38 mouse cellular contexts compared by ENCODE assay signal in genomic region chr10:33857421-33857820, GRCm38 (mm10). TPM values are rescaled to one million over a fixed set of nuclear protein-coding genes. Genes with fewer than 3 reads are reported as not detected.
"Had no signal": no experiment of that assay in that cellular context is flagged by ENCODE, and none has a peak within 500 bp of the region (broad histone marks: within the 10 kb centered on the region; RNA-seq: fewer than 3 reads in every experiment).

TSS of gene Sult3a1 (plus strand) at chr10:33857721.

- H3K27me3 ChIP-seq: embryonic facial prominence, embryonic 12.5 days; embryonic facial prominence, embryonic 13.5 days; embryonic facial prominence, embryonic 15.5 days; forebrain, embryonic 12.5 days; forebrain, embryonic 13.5 days; forebrain, embryonic 15.5 days had no signal

- ATAC-seq: forebrain, embryonic 13.5 days; forebrain, embryonic 14.5 days; forebrain, embryonic 15.5 days; forebrain, embryonic 16.5 days; forebrain, postnatal 0 days had no signal

- H3K4me2 ChIP-seq: embryonic facial prominence, embryonic 12.5 days; embryonic facial prominence, embryonic 13.5 days; embryonic facial prominence, embryonic 15.5 days; forebrain, embryonic 12.5 days; forebrain, embryonic 13.5 days; forebrain, embryonic 15.5 days had no signal

- H3K9me3 ChIP-seq: embryonic facial prominence, embryonic 10.5 days; embryonic facial prominence, embryonic 12.5 days; embryonic facial prominence, embryonic 13.5 days; embryonic facial prominence, embryonic 15.5 days; forebrain, embryonic 10.5 days; forebrain, embryonic 12.5 days; forebrain, embryonic 13.5 days; forebrain, embryonic 15.5 days had no signal

- DNase-seq: cerebellum, adult 8-10 months; cerebellum, adult 9-10 months; cerebellum, adult 9-11 months; cerebellum, postnatal 10 days; cerebellum, postnatal 14 days; cerebellum, postnatal 25 days; cerebellum, postnatal 36 days; embryo, embryonic 11 days; forebrain, postnatal 0 days; gastrocnemius, adult 2 months; gastrocnemius, postnatal 10 days; gastrocnemius, postnatal 14 days; gastrocnemius, postnatal 25 days; gastrocnemius, postnatal 36 days; heart, adult 11 months; heart, adult 18-20 months; heart, adult 2 months had no signal

- H3K4me1 ChIP-seq: embryonic facial prominence, embryonic 10.5 days; embryonic facial prominence, embryonic 12.5 days; embryonic facial prominence, embryonic 13.5 days; embryonic facial prominence, embryonic 15.5 days; forebrain, embryonic 10.5 days; forebrain, embryonic 12.5 days; forebrain, embryonic 13.5 days; forebrain, embryonic 15.5 days had no signal

- H3K9ac ChIP-seq: embryonic facial prominence, embryonic 12.5 days; embryonic facial prominence, embryonic 13.5 days; embryonic facial prominence, embryonic 15.5 days; forebrain, embryonic 12.5 days; forebrain, embryonic 13.5 days; forebrain, embryonic 15.5 days; forebrain, postnatal 0 days had no signal

- H3K27ac ChIP-seq: embryonic facial prominence, embryonic 10.5 days; embryonic facial prominence, embryonic 12.5 days; embryonic facial prominence, embryonic 13.5 days; embryonic facial prominence, embryonic 15.5 days; forebrain, embryonic 10.5 days; forebrain, embryonic 12.5 days; forebrain, embryonic 13.5 days; forebrain, embryonic 15.5 days; gastrocnemius, adult 2 months; heart, adult 2 months had no signal

- H3K36me3 ChIP-seq: embryonic facial prominence, embryonic 10.5 days; embryonic facial prominence, embryonic 12.5 days; embryonic facial prominence, embryonic 13.5 days; embryonic facial prominence, embryonic 15.5 days; forebrain, embryonic 10.5 days; forebrain, embryonic 12.5 days; forebrain, embryonic 15.5 days had no signal

- H3K4me3 ChIP-seq: embryonic facial prominence, embryonic 10.5 days; embryonic facial prominence, embryonic 12.5 days; embryonic facial prominence, embryonic 13.5 days; embryonic facial prominence, embryonic 15.5 days; erythroblast, embryonic 14.5 days; forebrain, embryonic 10.5 days; forebrain, embryonic 12.5 days; forebrain, embryonic 13.5 days; forebrain, embryonic 15.5 days; gastrocnemius, adult 2 months; heart, adult 2 months had no signal

RNA-seq across cellular contexts. Expression of gene Sult3a1, which starts in this region (rescaled TPM):
- total RNA-seq: common myeloid progenitor, adult 5-6 weeks; forebrain, postnatal 0 days; gastrocnemius, adult 2 months; gastrocnemius, adult 8-10 months; gastrocnemius, postnatal 10 days; gastrocnemius, postnatal 14 days; gastrocnemius, postnatal 25 days; gastrocnemius, postnatal 36 days; gastrocnemius, postnatal 4 days; granulocyte monocyte progenitor cell, adult 5-6 weeks; heart, adult 18-20 months; heart, adult 2 months; heart, adult 8-10 months had no signal
- polyA plus RNA-seq: embryonic facial prominence, embryonic 10.5 days; embryonic facial prominence, embryonic 11.5 days; embryonic facial prominence, embryonic 12.5 days; embryonic facial prominence, embryonic 13.5 days; embryonic facial prominence, embryonic 14.5 days; embryonic facial prominence, embryonic 15.5 days; erythroblast, embryonic 14.5 days; forebrain, embryonic 10.5 days; forebrain, embryonic 11.5 days; forebrain, embryonic 12.5 days; forebrain, embryonic 13.5 days; forebrain, embryonic 14.5 days; forebrain, embryonic 15.5 days; forebrain, embryonic 16.5 days; forebrain, postnatal 0 days; frontal cortex, adult 2 months; gonadal fat pad, adult 2 months; heart, adult 2 months had no signal
